Mouse (Mus musculus): ENCODE results near the gene Pde7b. TPM values are rescaled to one million over a fixed set of nuclear protein-coding genes. Genes with fewer than 3 reads are reported as not detected.

The Pde7b gene
- polyA plus RNA-seq, 1 experiment from 2014 or later, result 3.9 TPM

GRCm38 (mm10) chr10:20725384-20725983, 606 bp upstream of the Pde7b start:
- peak; percentile 39; the same call in 1 of the 2 replicates for ATAC-seq (ENCODE audit: low FRiP score)

GRCm38 (mm10) chr10:20724451-20724850, 427 bp downstream of the Pde7b start:
- 0 out of 2 replicates have a peak, but pooled peaks have one; percentile 16 for ATAC-seq (ENCODE audit: low FRiP score)
- Histone ChIP-seq H3K9me3 (ENCODE audit: control insufficient read depth, low read length) (no peaks in the 10 kb centered on the region), H3K4me3 (replicated peaks; ENCODE audit: low read length) (peak overlapping the region; percentile 29), H3K4me2 (replicated peaks) (peak overlapping the region; percentile 63), H3K27ac (no peak overlapping the region), H3K9ac (peak overlapping the region; percentile 50), H3K27me3 (ENCODE audit: control insufficient read depth, insufficient read depth, low read length) (no peaks in the 10 kb centered on the region), H3K4me1 (replicated peaks; ENCODE audit: control insufficient read depth, insufficient read depth, low read length) (peaks cover 25% of the 10 kb centered on the region), H3K36me3 (replicated peaks; ENCODE audit: control insufficient read depth, insufficient read depth) (no peaks in the 10 kb centered on the region)
- WGBS, result 29% methylated on average over 10 of the region's 10 CpGs
- peak; percentile 35 for DNase-seq (ENCODE audit: low spot score)

More at GRCm38 (mm10) chr10:20725384-20725983, 606 bp upstream of the Pde7b start:
- Histone ChIP-seq H3K27me3 (ENCODE audit: control insufficient read depth, insufficient read depth, low read length) (no peaks in the 10 kb centered on the region), H3K27ac (no peak overlapping the region), H3K36me3 (replicated peaks; ENCODE audit: control insufficient read depth, insufficient read depth) (no peaks in the 10 kb centered on the region), H3K9ac (no peak overlapping the region), H3K9me3 (ENCODE audit: control insufficient read depth, low read length) (no peaks in the 10 kb centered on the region), H3K4me2 (replicated peaks) (peak overlapping the region; percentile 63), H3K4me1 (replicated peaks; ENCODE audit: control insufficient read depth, insufficient read depth, low read length) (peaks cover 25% of the 10 kb centered on the region), H3K4me3 (replicated peaks; ENCODE audit: low read length) (no peak overlapping the region)
- 68% methylated on average over 8 of the region's 8 CpGs for WGBS
- no peak for DNase-seq (ENCODE audit: low spot score)

- no peak for ATAC-seq (ENCODE audit: low FRiP score)
- no peaks in the 10 kb centered on the region for H3K27me3 ChIP-seq (ENCODE audit: control insufficient read depth, insufficient read depth, low read length)
- H3K4me2 ChIP-seq (replicated peaks), result peak overlapping the region; percentile 63
- peak overlapping the region; percentile 50 for H3K9ac ChIP-seq
- H3K9me3 ChIP-seq (ENCODE audit: control insufficient read depth, low read length), result no peaks in the 10 kb centered on the region
- peaks cover 25% of the 10 kb centered on the region for H3K4me1 ChIP-seq (replicated peaks; ENCODE audit: control insufficient read depth, insufficient read depth, low read length)
- DNase-seq (ENCODE audit: low spot score), result no peak
- WGBS, result 7% methylated on average over 3 of the region's 3 CpGs
- no peaks in the 10 kb centered on the region for H3K36me3 ChIP-seq (replicated peaks; ENCODE audit: control insufficient read depth, insufficient read depth)
- peak overlapping the region; percentile 29 for H3K4me3 ChIP-seq (replicated peaks; ENCODE audit: low read length)
- H3K27ac ChIP-seq, result peak overlapping the region; percentile 66; the same call in 1 of the 2 replicates
Measured at GRCm38 (mm10) chr10:20723962-20724361, 916 bp downstream of the Pde7b start.

- H3K9ac ChIP-seq, result peak overlapping the region; percentile 3; the same call in 1 of the 2 replicates
- H3K4me1 ChIP-seq (replicated peaks; ENCODE audit: control insufficient read depth, insufficient read depth, low read length), result peaks cover 25% of the 10 kb centered on the region
- WGBS, result 25% methylated on average over 3 of the region's 3 CpGs
- ATAC-seq (ENCODE audit: low FRiP score), result no peak
- peak overlapping the region; percentile 66; the same call in 1 of the 2 replicates for H3K27ac ChIP-seq
- peak; percentile 39 for DNase-seq (ENCODE audit: low spot score)
- H3K9me3 ChIP-seq (ENCODE audit: control insufficient read depth, low read length), result no peaks in the 10 kb centered on the region
- H3K27me3 ChIP-seq (ENCODE audit: control insufficient read depth, insufficient read depth, low read length), result no peaks in the 10 kb centered on the region
- H3K4me2 ChIP-seq (replicated peaks), result peak overlapping the region; percentile 63
- peak overlapping the region; percentile 29; the same call in 1 of the 2 replicates for H3K4me3 ChIP-seq (replicated peaks; ENCODE audit: low read length)
- no peaks in the 10 kb centered on the region for H3K36me3 ChIP-seq (replicated peaks; ENCODE audit: control insufficient read depth, insufficient read depth)
Measured at GRCm38 (mm10) chr10:20723521-20723915, 1.4 kb downstream of the Pde7b start.

- 0 out of 2 replicates have a peak, but pooled peaks have one; percentile 31 for ATAC-seq (ENCODE audit: low FRiP score)
- 27% methylated on average over 9 of the region's 9 CpGs for WGBS
- peak overlapping the region; percentile 3; the same call in 1 of the 2 replicates for H3K9ac ChIP-seq
Measured at GRCm38 (mm10) chr10:20722651-20723520, 2.0 kb downstream of the Pde7b start.

GRCm38 (mm10) chr10:20719201-20719600, 5.7 kb downstream of the Pde7b start:
- WGBS, result 29% methylated on average over 2 of the region's 2 CpGs
- H3K9me3 ChIP-seq (ENCODE audit: control insufficient read depth, low read length), result no peaks in the 10 kb centered on the region
- H3K36me3 ChIP-seq (replicated peaks; ENCODE audit: control insufficient read depth, insufficient read depth), result no peaks in the 10 kb centered on the region
- no peak for ATAC-seq (ENCODE audit: low FRiP score)
- no peak overlapping the region for H3K27ac ChIP-seq
- no peak overlapping the region for H3K4me3 ChIP-seq (replicated peaks; ENCODE audit: low read length)
- H3K4me2 ChIP-seq (replicated peaks), result no peak overlapping the region
- H3K27me3 ChIP-seq (ENCODE audit: control insufficient read depth, insufficient read depth, low read length), result no peaks in the 10 kb centered on the region
- no peak overlapping the region for H3K9ac ChIP-seq
- DNase-seq (ENCODE audit: low spot score), result no peak
- peaks cover 21% of the 10 kb centered on the region for H3K4me1 ChIP-seq (replicated peaks; ENCODE audit: control insufficient read depth, insufficient read depth, low read length)

More at GRCm38 (mm10) chr10:20722651-20723520, 2.0 kb downstream of the Pde7b start:
- H3K36me3 ChIP-seq (replicated peaks; ENCODE audit: control insufficient read depth, insufficient read depth), result no peaks in the 10 kb centered on the region
- H3K9me3 ChIP-seq (ENCODE audit: control insufficient read depth, low read length), result no peaks in the 10 kb centered on the region
- peak overlapping the region; percentile 29; the same call in 1 of the 2 replicates for H3K4me3 ChIP-seq (replicated peaks; ENCODE audit: low read length)
- no peak for DNase-seq (ENCODE audit: low spot score)
- H3K4me2 ChIP-seq (replicated peaks), result peak overlapping the region; percentile 63
- peaks cover 25% of the 10 kb centered on the region for H3K4me1 ChIP-seq (replicated peaks; ENCODE audit: control insufficient read depth, insufficient read depth, low read length)
- H3K27ac ChIP-seq, result peak overlapping the region; percentile 66; the same call in 1 of the 2 replicates
- no peaks in the 10 kb centered on the region for H3K27me3 ChIP-seq (ENCODE audit: control insufficient read depth, insufficient read depth, low read length)

GRCm38 (mm10) chr10:20700633-20701032, 24.2 kb downstream of the Pde7b start:
- DNase-seq (ENCODE audit: low spot score) (no peak), ATAC-seq (ENCODE audit: low FRiP score) (no peak)
- Histone ChIP-seq H3K9me3 (ENCODE audit: control insufficient read depth, low read length) (no peaks in the 10 kb centered on the region), H3K27me3 (ENCODE audit: control insufficient read depth, insufficient read depth, low read length) (no peaks in the 10 kb centered on the region), H3K4me3 (replicated peaks; ENCODE audit: low read length) (no peak overlapping the region), H3K27ac (no peak overlapping the region), H3K4me1 (replicated peaks; ENCODE audit: control insufficient read depth, insufficient read depth, low read length) (no peaks in the 10 kb centered on the region), H3K9ac (no peak overlapping the region), H3K36me3 (replicated peaks; ENCODE audit: control insufficient read depth, insufficient read depth) (no peaks in the 10 kb centered on the region), H3K4me2 (replicated peaks) (no peak overlapping the region)
- WGBS, result 69% methylated on average over 7 of the region's 7 CpGs

GRCm38 (mm10) chr10:20699874-20700273, 25.0 kb downstream of the Pde7b start:
- ATAC-seq (ENCODE audit: low FRiP score) (no peak), DNase-seq (ENCODE audit: low spot score) (no peak)
- H3K27me3 ChIP-seq (ENCODE audit: control insufficient read depth, insufficient read depth, low read length), result no peaks in the 10 kb centered on the region
- H3K4me3 ChIP-seq (replicated peaks; ENCODE audit: low read length), result no peak overlapping the region
- no peaks in the 10 kb centered on the region for H3K4me1 ChIP-seq (replicated peaks; ENCODE audit: control insufficient read depth, insufficient read depth, low read length)
- H3K9me3 ChIP-seq (ENCODE audit: control insufficient read depth, low read length), result no peaks in the 10 kb centered on the region
- H3K9ac ChIP-seq, result no peak overlapping the region
- no peak overlapping the region for H3K27ac ChIP-seq
- H3K36me3 ChIP-seq (replicated peaks; ENCODE audit: control insufficient read depth, insufficient read depth), result no peaks in the 10 kb centered on the region
- H3K4me2 ChIP-seq (replicated peaks), result no peak overlapping the region
- WGBS, result 93% methylated on average over 9 of the region's 9 CpGs

- WGBS, result 91% methylated on average over 11 of the region's 11 CpGs
- DNase-seq (ENCODE audit: low spot score) (no peak), ATAC-seq (ENCODE audit: low FRiP score) (no peak)
- Histone ChIP-seq H3K4me2 (replicated peaks) (no peak overlapping the region), H3K9me3 (ENCODE audit: control insufficient read depth, low read length) (no peaks in the 10 kb centered on the region), H3K36me3 (replicated peaks; ENCODE audit: control insufficient read depth, insufficient read depth) (no peaks in the 10 kb centered on the region), H3K27ac (no peak overlapping the region), H3K4me1 (replicated peaks; ENCODE audit: control insufficient read depth, insufficient read depth, low read length) (no peaks in the 10 kb centered on the region), H3K4me3 (replicated peaks; ENCODE audit: low read length) (no peak overlapping the region), H3K27me3 (ENCODE audit: control insufficient read depth, insufficient read depth, low read length) (no peaks in the 10 kb centered on the region), H3K9ac (no peak overlapping the region)
Measured at GRCm38 (mm10) chr10:20695637-20696036, 29.2 kb downstream of the Pde7b start.
